Mouse (Mus musculus) ES-Bruce4 (cell line): ENCODE results near the gene Opa3.

ENCODE experiments used
- CTCF ChIP-seq: IDR thresholded peaks from one replicate; pipeline ENCODE4 v1.8.1; 2011; ENCODE audit warnings: low read depth, low read length
- POLR2A ChIP-seq: IDR thresholded peaks from one replicate; pipeline ENCODE4 v1.8.1; 2011; ENCODE audit warnings: low read length; ENCODE audit not compliant: insufficient read depth

DNA sequence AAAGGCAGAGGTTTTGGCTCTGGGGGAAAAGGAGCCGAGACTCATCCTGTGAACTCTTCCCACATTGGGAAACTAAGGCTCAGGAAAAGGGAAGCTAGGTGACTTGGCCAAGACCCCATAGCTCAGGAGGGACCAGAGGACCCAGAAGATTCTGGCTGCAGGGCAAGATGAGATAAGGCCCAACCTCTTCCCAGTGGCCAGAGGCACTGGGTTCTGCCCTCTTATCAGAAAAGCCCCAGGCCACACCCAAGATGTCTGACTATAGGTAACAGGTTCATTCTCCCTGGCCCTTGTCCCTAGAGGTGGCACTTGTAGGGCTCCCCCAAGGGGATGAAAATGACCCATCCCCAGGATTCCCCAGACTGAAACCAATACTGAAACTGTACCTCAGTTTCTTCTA lies 18.7 kb downstream of the Opa3 start:
- no peak for TF ChIP-seq CTCF
- no peak for TF ChIP-seq POLR2A
